Mouse (Mus musculus) megakaryocyte progenitor cell, adult 5-6 weeks (primary cell): ENCODE data around the gene Tnip3. TPM values are rescaled to one million over a fixed set of nuclear protein-coding genes. Genes with fewer than 3 reads are reported as not detected.

Experiments
- ATAC-seq: replicated peaks from 2 replicates; pipeline ENCODE4 v1.8.0; 2016; ENCODE audit warnings: mild to moderate bottlenecking, moderate TSS enrichment, inconsistent platforms; ENCODE audit not compliant: poor library complexity
- total RNA-seq, 2 experiments: library from RNA; stranded (forward) in 1 of 2; stranded (reverse) in 1 of 2; fragments of 157-497, 149-512 nt in 1 of 2; fragments of 200-1000 nt in 1 of 2; gene quantifications; 2 replicates each; pipeline versions ENCODE4 v1.2.3 to v1.2.4; 2015 to 2017

Tnip3 gene
- total RNA-seq, 2 experiments from 2014 or later, result 1.1 to 3.5 TPM

DNA sequence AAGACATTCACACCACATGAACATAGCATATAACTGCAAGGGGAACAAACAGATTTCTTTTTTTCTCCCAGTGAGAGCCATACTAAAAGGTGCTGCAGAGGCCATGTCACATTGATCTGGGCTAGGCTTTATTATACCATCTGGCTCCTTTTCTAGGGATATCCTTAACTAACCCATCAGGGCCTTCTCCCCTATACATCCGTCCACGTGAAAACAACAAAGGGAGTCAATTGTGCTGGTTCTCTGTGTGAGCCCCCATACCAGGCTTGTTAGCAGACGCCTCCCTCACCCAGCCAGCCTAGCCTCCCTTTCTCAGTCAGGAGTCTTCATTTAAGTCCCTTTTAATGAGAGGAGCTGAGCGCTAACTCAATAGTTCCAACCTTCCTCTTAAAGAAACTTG is 119.0 kb downstream of the Tnip3 start:
- ATAC-seq, result no peak

DNA sequence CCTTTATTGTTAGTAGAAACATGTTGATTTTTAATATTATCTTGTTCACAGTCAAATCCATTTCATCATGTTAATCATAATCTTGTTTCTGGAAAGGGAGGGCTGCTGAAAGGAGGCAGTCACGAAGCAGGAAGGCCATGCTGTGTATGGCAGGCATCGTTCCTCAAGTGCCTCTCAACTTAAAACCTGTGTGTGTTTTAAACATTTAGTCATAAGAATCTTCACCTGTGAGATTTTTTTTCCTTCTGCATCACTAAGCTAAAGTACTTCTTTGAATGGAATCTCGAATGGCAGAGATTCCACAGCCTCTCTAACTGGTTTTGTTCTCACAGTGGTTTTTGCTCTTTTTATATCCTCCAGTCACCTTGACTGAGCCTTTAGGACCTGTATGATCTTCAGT is 121.3 kb downstream of the Tnip3 start:
- ATAC-seq, result no peak

DNA sequence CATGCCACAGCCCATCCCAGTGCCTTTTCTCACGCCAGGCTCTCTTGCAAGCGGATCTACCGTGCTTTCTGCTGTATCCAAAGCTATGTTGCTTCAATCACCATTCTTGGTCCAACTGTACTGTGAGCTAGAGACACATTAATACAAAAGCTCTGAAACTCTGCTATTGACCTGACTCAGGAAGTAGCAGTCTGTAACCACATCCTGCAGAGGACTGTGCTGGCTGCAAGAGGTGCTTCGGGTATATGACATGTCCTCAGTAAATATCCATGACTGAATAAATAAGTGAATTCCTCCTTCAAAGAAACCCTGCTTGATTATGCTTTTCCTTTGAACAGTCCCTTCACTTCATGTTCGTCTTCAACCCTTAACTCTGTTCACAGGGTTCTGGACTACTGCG is 122.6 kb downstream of the Tnip3 start:
- ATAC-seq, result peak; percentile 69

DNA sequence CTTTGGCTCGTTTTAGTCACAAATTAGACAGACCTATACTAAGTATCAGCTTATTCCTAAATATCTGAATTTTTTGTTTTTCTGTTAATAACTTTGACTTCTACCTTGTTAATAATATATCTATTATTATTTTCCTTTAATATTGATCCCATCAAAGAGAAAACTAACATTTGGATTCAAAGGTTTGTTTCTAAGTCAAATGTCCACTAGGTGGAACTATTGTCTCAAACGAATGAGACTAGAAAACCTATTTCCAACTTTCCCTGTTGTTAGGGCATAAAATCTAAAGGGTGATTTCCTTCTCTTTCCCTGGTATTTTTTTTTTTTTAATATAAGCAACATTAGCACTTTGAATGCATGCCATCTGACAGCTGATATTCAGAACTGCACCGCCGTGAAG is 126.3 kb downstream of the Tnip3 start:
- ATAC-seq, result peak; percentile 44; the same call in 1 of the 2 replicates

DNA sequence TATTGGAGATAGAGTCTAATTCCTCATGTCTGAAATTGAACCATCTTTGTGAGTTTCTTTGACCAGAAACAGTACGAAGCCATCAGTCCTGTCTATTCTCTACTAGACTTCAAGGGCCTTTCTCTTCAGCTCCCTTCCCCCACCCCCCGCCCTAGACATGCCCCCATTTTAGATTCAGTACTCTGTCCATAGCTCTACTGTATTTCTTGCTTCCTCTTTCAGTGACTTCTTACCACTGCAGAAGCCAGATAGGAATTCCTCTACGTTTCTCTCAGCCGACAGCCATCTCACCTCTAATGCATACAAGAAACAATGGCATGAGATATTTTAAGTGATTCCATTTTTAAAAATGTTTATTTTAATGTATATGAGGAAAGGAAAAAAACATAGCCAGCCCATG is 136.2 kb downstream of the Tnip3 start:
- ATAC-seq, result peak; percentile 79

DNA sequence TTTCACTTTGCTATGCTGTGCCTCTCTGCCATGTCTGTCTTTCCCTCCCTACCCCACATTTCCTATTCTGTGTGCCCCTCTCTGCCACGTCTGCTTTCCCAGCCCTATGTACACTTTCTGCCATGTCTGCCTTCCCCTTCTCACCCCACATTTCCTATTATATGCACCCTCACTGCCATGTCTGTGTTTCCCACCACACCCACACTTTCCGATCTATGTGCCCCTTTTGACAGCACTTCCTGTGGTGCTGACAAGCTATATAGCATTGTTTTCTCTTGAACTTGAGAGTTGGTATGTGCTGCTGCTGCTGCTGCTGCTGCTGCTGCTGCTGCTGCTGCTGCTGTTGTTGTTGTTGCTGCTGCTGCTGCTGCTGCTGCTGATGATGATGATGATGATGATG is 136.9 kb downstream of the Tnip3 start:
- peak; percentile 69 for ATAC-seq

DNA sequence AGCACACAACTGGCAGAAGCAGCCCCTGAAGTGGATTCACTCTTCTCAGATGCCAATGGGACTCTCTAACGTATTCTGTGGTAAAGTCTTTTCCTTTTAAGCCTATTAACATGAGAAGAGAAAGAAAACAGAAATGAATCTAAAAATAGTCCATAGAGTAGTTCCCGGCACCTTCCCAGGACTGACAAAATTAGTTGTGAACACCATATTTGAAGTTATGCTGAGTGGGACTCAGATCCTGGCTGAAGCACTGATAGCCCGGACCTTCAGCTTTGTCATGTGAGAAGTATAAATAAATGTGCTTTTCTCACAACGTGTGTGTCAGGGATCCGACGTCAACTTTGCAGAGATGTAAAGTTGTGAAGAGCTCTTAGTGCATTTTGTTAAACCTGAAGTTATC is 138.9 kb downstream of the Tnip3 start:
- no peak for ATAC-seq

DNA sequence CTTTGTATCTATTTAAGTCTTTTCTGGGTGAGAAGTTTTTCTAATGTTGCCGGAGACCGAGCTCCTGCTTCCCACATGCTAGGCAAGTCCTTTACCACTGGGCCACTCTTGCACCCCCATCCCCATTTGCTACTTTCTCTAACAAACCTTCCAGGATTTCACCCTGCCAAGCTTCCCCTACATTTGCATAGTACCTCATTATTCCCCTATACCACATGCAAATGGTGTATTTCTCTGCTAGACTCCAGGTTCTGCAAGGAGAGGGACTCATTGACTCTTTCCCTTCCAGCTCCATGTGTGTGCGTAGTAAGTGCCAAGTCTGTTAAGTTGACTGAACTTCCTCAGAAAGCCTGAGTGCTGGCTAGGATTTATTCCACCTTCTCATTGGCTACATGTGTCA is 141.2 kb downstream of the Tnip3 start:
- no peak for ATAC-seq

DNA sequence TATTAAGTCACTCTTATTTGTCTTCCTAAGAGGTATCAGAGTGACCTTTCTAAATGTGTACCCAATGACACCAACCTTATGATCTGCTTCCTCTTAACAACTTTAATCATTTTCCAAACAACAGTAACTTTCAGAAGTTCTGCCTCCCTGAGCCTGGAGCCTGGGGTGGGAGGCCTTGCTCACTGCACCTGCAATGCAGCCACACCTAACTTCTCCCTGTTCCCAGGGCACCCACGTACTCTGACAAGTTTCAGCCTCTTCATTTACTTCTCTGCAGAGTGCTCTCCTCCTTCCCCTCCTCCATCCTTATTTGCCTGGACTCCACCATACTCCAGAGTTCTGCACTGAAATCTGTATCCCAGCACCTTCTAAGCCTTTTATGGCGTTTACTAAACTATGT is 144.9 kb downstream of the Tnip3 start:
- no peak for ATAC-seq

DNA sequence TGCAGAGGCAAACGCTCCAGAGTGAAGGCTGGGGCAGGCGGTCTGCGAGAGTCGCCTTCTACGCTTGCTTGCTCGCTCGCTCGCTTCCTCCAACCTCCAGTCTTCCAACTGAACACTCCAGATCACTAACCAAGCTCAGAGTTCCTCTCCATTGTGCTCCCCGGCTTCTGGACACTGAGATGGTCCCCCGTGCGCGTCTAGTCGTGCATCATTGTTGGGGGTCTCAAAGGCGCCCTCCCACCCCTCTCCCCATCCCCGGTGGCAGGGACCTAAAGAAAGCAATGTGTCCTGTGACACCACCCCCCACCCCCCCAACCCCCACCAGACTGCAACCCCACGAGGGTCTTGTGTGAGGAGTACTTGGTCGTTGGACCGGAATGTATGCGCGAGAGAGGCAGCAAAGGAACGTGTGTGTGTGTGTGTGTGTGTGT is 145.9 kb downstream of the Tnip3 start:
- no peak; the same call in 1 of the 2 replicates for ATAC-seq

DNA sequence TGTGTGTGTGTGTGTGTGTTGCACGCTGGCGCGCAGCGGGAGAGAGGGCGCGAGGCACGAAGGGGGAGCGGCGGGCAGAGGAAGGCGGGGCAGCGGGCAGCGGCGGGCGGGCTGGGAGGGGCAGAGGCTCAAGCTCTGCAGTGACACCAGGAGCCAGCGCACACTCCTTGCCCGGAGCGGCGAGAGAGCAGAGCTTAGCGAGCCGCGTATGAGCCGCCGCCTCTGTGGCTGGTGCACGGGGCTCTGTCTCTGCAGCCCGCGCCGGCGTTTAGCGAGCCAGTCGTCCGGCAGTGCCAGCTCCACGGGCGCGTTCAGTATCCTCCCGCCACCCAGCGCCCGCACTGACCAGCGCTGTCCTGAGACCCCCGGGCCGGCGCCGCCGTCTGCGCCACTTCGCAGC is 146.3 kb downstream of the Tnip3 start, which contains the start of gene Ndnf:
Gene Ndnf (plus strand): TSS at position 140 of the 400 bp plus-strand sequence.
- ATAC-seq, result peak; percentile 90

DNA sequence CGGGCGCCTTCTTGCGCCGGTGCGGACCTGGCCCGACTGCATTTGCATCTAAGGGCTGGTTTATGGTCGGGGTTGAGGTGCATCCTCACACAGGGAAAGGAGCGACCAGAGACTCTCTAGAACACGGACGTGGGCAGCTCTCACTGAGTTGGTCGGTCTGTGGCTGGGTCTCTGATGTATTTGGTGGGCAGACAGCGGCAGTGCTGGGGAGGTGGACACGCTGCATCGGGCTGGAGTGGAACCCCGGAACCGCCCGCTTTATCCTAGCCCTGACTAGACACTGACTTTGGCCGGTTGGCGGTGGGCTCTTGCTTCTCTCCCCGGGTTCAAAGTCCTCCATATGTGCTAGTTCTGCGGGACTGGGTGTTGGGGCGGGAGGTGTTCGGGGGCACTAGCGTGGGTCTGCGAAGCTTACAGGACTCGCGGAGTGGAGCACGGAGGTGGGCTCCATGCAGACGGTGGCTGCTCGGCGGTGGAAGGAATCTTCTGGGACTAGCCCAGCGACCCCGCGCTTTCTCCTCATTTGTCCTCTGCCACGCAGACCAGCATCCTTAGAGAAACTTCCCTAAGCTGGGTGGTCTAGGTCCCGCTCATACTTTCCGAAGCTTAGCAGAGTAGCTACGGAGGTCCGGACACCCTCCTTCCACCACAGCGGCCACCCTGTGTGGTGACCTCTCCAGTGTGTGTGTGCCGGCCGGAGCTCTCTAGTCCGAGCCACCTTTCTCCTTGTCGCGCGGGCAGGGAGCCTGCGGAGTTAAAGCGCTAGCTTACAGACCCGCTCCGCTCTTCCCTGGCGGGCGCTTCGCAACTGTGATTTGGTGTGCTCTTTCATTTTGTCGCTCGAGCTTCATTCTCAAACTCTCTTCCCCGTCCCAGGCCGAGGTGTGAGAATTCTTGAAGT is 147.3 kb downstream of the Tnip3 start:
- ATAC-seq, result peak; percentile 21

Other genes with a start within 250 kb of the Tnip3 start
- not detected in 2 replicates for gene C130060K24Rik, start 144.2 kb upstream of the Tnip3 start, total RNA-seq (2015)
- not detected in 2 replicates for gene C130060K24Rik, start 144.2 kb upstream of the Tnip3 start, total RNA-seq (2017)
- 0.10 TPM in 1 of 2 replicates, not detected in the other for gene Ndnf, start 146.3 kb downstream of the Tnip3 start, total RNA-seq (2015)
- under 0.01 TPM in 1 of 2 replicates, not detected in the other for gene Ndnf, start 146.3 kb downstream of the Tnip3 start, total RNA-seq (2017)